Mouse (Mus musculus) lung, postnatal 0 days (tissue): ENCODE results near the gene Abhd12b.

Source experiments
- CTCF ChIP-seq: IDR thresholded peaks from 2 replicates; pipeline ENCODE4 v1.5.1; 2016; ENCODE audit warnings: antibody characterized with exemption, mild to moderate bottlenecking
- EP300 ChIP-seq: IDR thresholded peaks from 2 replicates; pipeline ENCODE4 v1.6.1; 2016; ENCODE audit warnings: antibody characterized with exemption, mild to moderate bottlenecking, control low read depth

DNA sequence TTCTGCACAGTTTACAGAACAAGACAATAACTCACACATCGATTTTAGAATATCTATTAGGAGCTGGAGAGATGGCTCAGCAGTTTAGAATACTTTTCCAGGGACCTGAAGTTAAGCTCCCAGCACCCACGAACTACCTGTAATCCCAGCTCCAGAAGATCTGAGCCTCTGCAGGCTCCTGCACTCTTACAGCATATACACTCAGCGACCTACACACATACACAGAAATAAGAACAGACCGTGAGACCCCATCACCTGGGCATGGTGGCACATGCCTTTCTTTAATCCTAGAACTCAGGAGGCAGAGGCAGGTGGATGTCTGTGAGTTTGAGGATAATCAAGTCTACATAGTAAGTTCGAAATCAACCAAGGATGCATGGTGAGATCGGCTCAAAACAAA is 8.4 kb upstream of the Abhd12b start:
- TF ChIP-seq CTCF (no peak), EP300 (no peak)
